Mouse (Mus musculus) central nervous system, embryonic 14 days (tissue): Measurements from ENCODE around the gene Mlxipl. TPM values are rescaled to one million over a fixed set of nuclear protein-coding genes. Genes with fewer than 3 reads are reported as not detected.

Source experiments
- polyA plus RNA-seq: library from polyadenylated mRNA; depleted of rRNA; stranded (reverse); fragments of >200 nt; gene quantifications from 2 replicates; pipeline ENCODE4 v1.2.3, GENCODE M21; 2012; rRNA removed

The Mlxipl gene
- polyA plus RNA-seq, result 1.9 and 2.4 TPM in 2 replicates

GRCm38 (mm10) chr5:135089653-135090052 lies at the start of gene Mlxipl:
TSS of gene Mlxipl (plus strand) at chr5:135089890.

GRCm38 (mm10) chr5:135063629-135064381 lies 25.9 kb upstream of the Mlxipl start, which contains the start of gene Dnajc30:
TSS of gene Dnajc30 (plus strand) at chr5:135064202.

GRCm38 (mm10) chr5:135064909-135065446 lies 24.7 kb upstream of the Mlxipl start, which contains the start of gene Bud23:
TSS of gene Bud23 (minus strand) at chr5:135064959.

GRCm38 (mm10) chr5:135077564-135078481 lies 11.9 kb upstream of the Mlxipl start, which contains the start of gene Vps37d:
TSS of gene Vps37d (minus strand) at chr5:135078266.

GRCm38 (mm10) chr5:135149053-135149819 lies 59.5 kb downstream of the Mlxipl start, which contains the start of gene Tbl2:
TSS of gene Tbl2 (plus strand) at chr5:135149657.

GRCm38 (mm10) chr5:135168063-135169062 lies 78.7 kb downstream of the Mlxipl start, which contains the start of gene Bcl7b:
TSS of gene Bcl7b (plus strand) at chr5:135168283.

GRCm38 (mm10) chr5:135186621-135187348 lies 97.1 kb downstream of the Mlxipl start, which contains the start of gene Baz1b:
TSS of gene Baz1b (plus strand) at chr5:135187264.

Other genes with a start within 250 kb of the Mlxipl start
- not detected in 2 replicates for gene Tmem270, start 183.2 kb upstream of the Mlxipl start, polyA plus RNA-seq
- gene Cldn13, start 174.4 kb upstream of the Mlxipl start, polyA plus RNA-seq, result 0.18 and 0.26 TPM in 2 replicates
- gene Mettl27, start 157.5 kb upstream of the Mlxipl start, polyA plus RNA-seq, result 8.2 and 8.5 TPM in 2 replicates
- gene Cldn4, start 143.0 kb upstream of the Mlxipl start, polyA plus RNA-seq, result 0.41 and 6.9 TPM in 2 replicates
- 3.4 and 6.5 TPM in 2 replicates for gene Cldn3, start 103.7 kb upstream of the Mlxipl start, polyA plus RNA-seq
- gene Abhd11, start 80.7 kb upstream of the Mlxipl start, polyA plus RNA-seq, result 79.0 and 84.1 TPM in 2 replicates
- 112 and 136 TPM in 2 replicates for gene Stx1a, start 66.4 kb upstream of the Mlxipl start, polyA plus RNA-seq
- gene Dnajc30, start 25.7 kb upstream of the Mlxipl start, polyA plus RNA-seq, result 28.5 and 29.5 TPM in 2 replicates
- gene Bud23, start 24.9 kb upstream of the Mlxipl start, polyA plus RNA-seq, result 107 and 110 TPM in 2 replicates
- gene Vps37d, start 11.6 kb upstream of the Mlxipl start, polyA plus RNA-seq, result 56.5 and 60.2 TPM in 2 replicates
- gene Tbl2, start 59.8 kb downstream of the Mlxipl start, polyA plus RNA-seq, result 13.2 and 14.3 TPM in 2 replicates
- gene Bcl7b, start 78.4 kb downstream of the Mlxipl start, polyA plus RNA-seq, result 23.7 and 26.0 TPM in 2 replicates
- gene Baz1b, start 97.4 kb downstream of the Mlxipl start, polyA plus RNA-seq, result 71.9 and 76.5 TPM in 2 replicates
- gene Fzd9, start 161.3 kb downstream of the Mlxipl start, polyA plus RNA-seq, result 18.2 and 21.5 TPM in 2 replicates